Mouse (Mus musculus) megakaryocyte, embryonic 14.5 days (primary cell): ENCODE measurements around the gene 9530003J23Rik.
"Not testable (repeated sequence)": the region's sequence is repeated elsewhere in the genome, so short reads cannot be mapped to it uniquely, and the experiment has no call there.

Experiments used
- FLI1 ChIP-seq: IDR thresholded peaks from 2 replicates; pipeline ENCODE4 v1.6.1; 2012; ENCODE audit warnings: low read length, inconsistent platforms, mixed read lengths
- GATA1 ChIP-seq: IDR thresholded peaks from 3 replicates; pipeline ENCODE4 v1.6.1; 2012; ENCODE audit warnings: mixed read lengths, low read length, inconsistent platforms, borderline replicate concordance

DNA sequence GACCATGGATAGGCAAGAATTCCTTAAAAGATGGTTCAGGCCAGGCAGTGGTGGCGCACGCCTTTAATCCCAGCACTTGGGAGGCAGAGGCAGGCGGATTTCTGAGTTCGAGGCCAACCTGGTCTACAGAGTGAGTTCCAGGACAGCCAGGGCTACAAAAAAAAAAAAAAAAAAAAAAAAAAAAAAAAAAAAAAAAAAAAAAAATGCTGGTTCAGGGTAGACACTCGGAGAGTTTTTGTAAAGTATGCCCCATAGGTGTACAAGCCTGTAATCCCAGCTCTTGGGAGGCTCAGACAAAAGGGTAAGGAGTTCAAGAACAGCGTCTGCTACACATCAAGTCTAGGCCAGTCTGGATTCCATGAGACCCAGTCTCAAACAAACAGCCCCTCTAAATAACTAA, 29.7 kb downstream of the 9530003J23Rik start:
- TF ChIP-seq GATA1, FLI1: not testable (repeated sequence)
